Comparison of ENCODE assay signal across 9 mouse cellular contexts in the genomic region with DNA sequence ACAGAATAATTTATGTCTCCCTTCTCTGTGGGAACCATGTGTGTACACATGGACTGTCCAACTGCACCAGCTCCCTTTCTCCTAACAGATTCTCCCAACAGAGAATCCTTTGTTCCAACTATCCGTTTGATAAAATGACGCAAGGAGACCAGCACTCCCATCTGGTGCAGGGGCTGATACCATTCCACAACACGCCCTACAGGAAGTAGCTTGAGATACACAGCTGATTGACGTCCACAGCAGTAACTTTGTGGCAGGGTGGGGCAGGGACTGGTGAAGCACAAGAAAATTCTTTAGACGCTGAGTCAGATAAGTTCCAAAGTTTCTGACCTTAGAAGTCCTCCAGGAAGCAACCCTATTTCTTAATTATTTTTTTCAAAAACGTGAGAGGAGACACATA.
A peak's percentile ranks its signal among the peaks of the same experiment; 100 is the strongest.
DNase-seq lines count a peak whose midpoint lies in the region; ATAC-seq and TF ChIP-seq lines count a peak whose summit lies in the region.
"Had no signal": no experiment of that assay in that cellular context is flagged by ENCODE, and none has a peak within 500 bp of the region (broad histone marks: within the 10 kb centered on the region; RNA-seq: fewer than 3 reads in every experiment).

No protein-coding gene starts in this region.

- peak; percentile 77 for ATAC-seq in heart, embryonic 12.5 days (ENCODE audit: insufficient number of reproducible peaks, low FRiP score)
- peak; percentile 39; the same call in 1 of the 2 replicates for ATAC-seq in liver, postnatal 0 days

- H3K27me3 ChIP-seq in heart, embryonic 12.5 days (replicated peaks): no peaks in the 10 kb centered on the region
- H3K27me3 ChIP-seq in liver, postnatal 0 days (ENCODE audit: insufficient read depth, low read length): no peaks in the 10 kb centered on the region
- H3K27me3 ChIP-seq: embryonic facial prominence, embryonic 13.5 days had no signal

- intact Hi-C loops in left cerebral cortex, postnatal 10 days (cut with DNase I): no loop called here

- DNase-seq in embryo, embryonic 10 days (ENCODE audit: low spot score): peak; percentile 32
- DNase-seq in embryo, embryonic 9.5 days (ENCODE audit: extremely low spot score): no peak
- peak; percentile 7 for DNase-seq in ES-E14 (ENCODE audit: low read depth, low spot score)
- no peak for DNase-seq in liver, postnatal 0 days
- DNase-seq in left cerebral cortex, postnatal 10 days (ENCODE audit: extremely low spot score in 1 of 2, low spot score in 2 of 2): no peak
- DNase-seq in right cerebral cortex, postnatal 4 days: no peak
- DNase-seq in cerebellum, adult 9-11 months: no peak

- no peaks in the 10 kb centered on the region for H3K9me3 ChIP-seq in ES-E14 (ENCODE audit: control insufficient read depth, insufficient read depth, low read depth, low read length)
- no peaks in the 10 kb centered on the region for H3K9me3 ChIP-seq in heart, embryonic 12.5 days (replicated peaks)
- no peaks in the 10 kb centered on the region for H3K9me3 ChIP-seq in liver, postnatal 0 days (ENCODE audit: low read length)
- H3K9me3 ChIP-seq: embryonic facial prominence, embryonic 13.5 days had no signal

- no peak overlapping the region for H3K27ac ChIP-seq in ES-E14 (ENCODE audit: insufficient read depth, low read depth, low read length, poor library complexity, severe bottlenecking)
- H3K27ac ChIP-seq in heart, embryonic 12.5 days (ENCODE audit: poor library complexity, severe bottlenecking): peak overlapping the region; percentile 71
- H3K27ac ChIP-seq in liver, postnatal 0 days (ENCODE audit: low read depth): no peak overlapping the region
- H3K27ac ChIP-seq: embryonic facial prominence, embryonic 13.5 days had no signal

- in situ Hi-C loops in ES-E14 (cut with MboI; ENCODE audit: low sequenced_read_pairs in 2 of 2, unreplicated experiment in 2 of 2): no loop called here

- 23% methylated on average over 6 of the region's 6 CpGs for WGBS in heart, embryonic 12.5 days
- 33% methylated on average over 6 of the region's 6 CpGs for WGBS in liver, postnatal 0 days (ENCODE audit: insufficient replicate concordance)

- TF ChIP-seq EP300 in liver, postnatal 0 days (IDR thresholded peaks at IDR 0.05; ENCODE audit: low read depth): peak; percentile 10; the same call in 1 of the 2 replicates

- H3K4me2 ChIP-seq in heart, embryonic 12.5 days: no peak overlapping the region
- H3K4me2 ChIP-seq in liver, postnatal 0 days (ENCODE audit: low read depth, low read length): no peak overlapping the region
- H3K4me2 ChIP-seq: embryonic facial prominence, embryonic 13.5 days had no signal

- H3K36me3 ChIP-seq in ES-E14 (ENCODE audit: control insufficient read depth, insufficient read depth, low read length, poor library complexity, severe bottlenecking): no peaks in the 10 kb centered on the region
- peaks cover 8% of the 10 kb centered on the region; the same call in 1 of the 2 replicates for H3K36me3 ChIP-seq in heart, embryonic 12.5 days
- H3K36me3 ChIP-seq in liver, postnatal 0 days (replicated peaks; ENCODE audit: insufficient read depth, low read length): 0 out of 2 replicates have a peak, but pooled peaks cover 2% of the 10 kb centered on the region

- TF ChIP-seq CTCF in liver, postnatal 0 days (IDR thresholded peaks at IDR 0.05; ENCODE audit: low read depth): no peak

- H3K4me1 ChIP-seq in ES-E14 (ENCODE audit: control insufficient read depth in 2 of 2, insufficient read depth in 2 of 2, low read length in 2 of 2, poor library complexity in 1 of 2): peaks cover 0 to 5% of the 10 kb centered on the region in 2 experiments; a peak in 1 of 4 replicates
- H3K4me1 ChIP-seq in heart, embryonic 12.5 days (replicated peaks): peaks cover 47% of the 10 kb centered on the region
- H3K4me1 ChIP-seq in liver, postnatal 0 days (ENCODE audit: insufficient read depth): peaks cover 10% of the 10 kb centered on the region

- H3K4me3 ChIP-seq in ES-E14 (ENCODE audit: insufficient read depth in 1 of 2, low read depth in 1 of 2, low read length in 2 of 2, poor library complexity in 1 of 2, severe bottlenecking in 1 of 2): no peak overlapping the region
- H3K4me3 ChIP-seq in heart, embryonic 12.5 days: no peak overlapping the region
- no peak overlapping the region for H3K4me3 ChIP-seq in liver, postnatal 0 days (ENCODE audit: low read depth, low read length)
- H3K4me3 ChIP-seq: embryonic facial prominence, embryonic 13.5 days had no signal

- H3K9ac ChIP-seq in ES-E14 (ENCODE audit: insufficient read depth, low read depth, low read length, poor library complexity, severe bottlenecking): no peak overlapping the region
- H3K9ac ChIP-seq in heart, embryonic 12.5 days: no peak overlapping the region
- no peak overlapping the region for H3K9ac ChIP-seq in liver, postnatal 0 days (replicated peaks)
- H3K9ac ChIP-seq: embryonic facial prominence, embryonic 13.5 days had no signal

TF ChIP-seq in ES-E14, 5 proteins besides CTCF, POLR2A, EP300 and RAD21:
- TF ChIP-seq CHD2 (IDR thresholded peaks at IDR 0.05; ENCODE audit: low read depth, low read length) (no peak), HCFC1 (IDR thresholded peaks at IDR 0.05; ENCODE audit: borderline replicate concordance, insufficient read depth, low read length) (no peak), ZC3H11A (IDR thresholded peaks at IDR 0.05; ENCODE audit: borderline replicate concordance, low read depth, low read length) (no peak), MAFK (IDR thresholded peaks at IDR 0.05; ENCODE audit: insufficient read depth, low read depth, low read length) (no peak), ZNF384 (IDR thresholded peaks at IDR 0.05; ENCODE audit: low read depth, low read length) (no peak)

Comparison
In these comparisons a context has a peak if more than half of its experiments do, and no peak if none do; other contexts are left out.
1. DNase-seq: peak in embryo, embryonic 10 days (single experiment) and ES-E14 (single experiment); none in embryo, embryonic 9.5 days (single experiment), liver, postnatal 0 days (single experiment), left cerebral cortex, postnatal 10 days (0 of 2), right cerebral cortex, postnatal 4 days (single experiment) and cerebellum, adult 9-11 months (single experiment).